Mouse (Mus musculus) intestine, embryonic 16.5 days (tissue): ENCODE measurements at regions not wholly inside any gene's neighbourhood (a gene's known extent, or its start where the extent isn't known, plus 50 kb on each side); places are given as distances from the start of the nearest gene placed in this dataset.
A peak's percentile ranks its signal among the peaks of the same experiment; 100 is the strongest.
"Not testable (repeated sequence)": the region's sequence is repeated elsewhere in the genome, so short reads cannot be mapped to it uniquely, and the experiment has no call there.

Experiments used
- ATAC-seq: fragments of 200-750 bp; cut with Nextera tagmentation; 2 replicates; pipeline ENCODE4 v1.8.0; 2017; ENCODE audit warnings: moderate TSS enrichment, moderate library complexity
- H3K27ac ChIP-seq: fragments of 300-500 bp; sonication (generic); 2 replicates; pipeline ENCODE4 v1.5.1; 2014; ENCODE audit warnings: mild to moderate bottlenecking, low read length
- H3K27me3 ChIP-seq: fragments of 300-500 bp; sonication (generic); replicated peaks from 2 replicates; pipeline ENCODE4 v1.6.1; 2014; ENCODE audit warnings: low read length, control low read depth, mixed read lengths; ENCODE audit not compliant: control insufficient read depth, insufficient read depth
- H3K36me3 ChIP-seq: fragments of 300-500 bp; sonication (generic); 2 replicates; pipeline ENCODE4 v1.6.1; 2014; ENCODE audit warnings: low read length, control low read depth; ENCODE audit not compliant: control insufficient read depth, insufficient read depth
- H3K4me1 ChIP-seq: fragments of 300-500 bp; sonication (generic); 2 replicates; pipeline ENCODE4 v1.6.1; 2014; ENCODE audit warnings: low read length, control low read depth, mixed read lengths; ENCODE audit not compliant: control insufficient read depth, insufficient read depth
- H3K4me2 ChIP-seq: fragments of 300-500 bp; sonication (generic); 2 replicates; pipeline ENCODE4 v1.6.1; 2014; ENCODE audit warnings: low read depth, low read length, control low read depth
- H3K4me3 ChIP-seq: fragments of 300-500 bp; sonication (generic); 2 replicates; pipeline ENCODE4 v1.5.1; 2014; ENCODE audit warnings: mild to moderate bottlenecking, low read length
- H3K9ac ChIP-seq: fragments of 300-500 bp; sonication (generic); 2 replicates; pipeline ENCODE4 v1.6.1; 2014; ENCODE audit warnings: low read depth, low read length
- H3K9me3 ChIP-seq: fragments of 300-500 bp; sonication (generic); 2 replicates; pipeline ENCODE4 v1.6.1; 2016; ENCODE audit warnings: low read length, control low read depth; ENCODE audit not compliant: control insufficient read depth
- WGBS: fragments of 180-500 bp; shearing (Covaris S2); extraction: QIAGEN DNeasy Blood & Tissue Kit; methylation state at CpG from one replicate; pipeline ENCODE4 v1.1.7; 2014; 5-methylcytosine and 5-hydroxymethylcytosine counted together

GRCm38 (mm10) chr8:93443631-93444030, 64.1 kb upstream of the Ces1h start:
- not testable (repeated sequence) for H3K36me3 ChIP-seq, H3K4me2 ChIP-seq, H3K27ac ChIP-seq, H3K27me3 ChIP-seq, H3K9me3 ChIP-seq, H3K4me3 ChIP-seq, ATAC-seq, H3K9ac ChIP-seq, H3K4me1 ChIP-seq
- 69% methylated on average over 2 of the region's 2 CpGs for WGBS

DNA sequence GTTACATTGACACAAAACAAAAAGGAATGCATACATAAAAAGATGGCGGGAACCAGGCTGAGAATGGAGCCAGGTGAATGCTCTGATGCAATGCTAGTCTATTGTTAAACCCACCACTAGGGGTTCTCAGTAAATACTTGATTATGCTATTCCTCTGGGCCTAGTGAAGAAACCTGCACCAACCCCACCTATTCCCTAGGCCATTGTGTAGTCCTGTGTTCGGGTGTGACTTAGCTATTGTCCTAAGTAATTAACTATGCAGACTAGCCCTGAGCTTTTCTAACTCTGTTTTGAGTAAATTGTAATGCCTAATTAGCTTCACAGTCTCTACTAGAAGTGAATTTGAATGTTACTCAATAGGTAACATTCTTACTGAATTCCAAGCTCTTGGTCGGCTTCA, 62.4 kb upstream of the Ces1h start:
- ATAC-seq: no peak
- 86% methylated on average over 3 of the region's 3 CpGs for WGBS

DNA sequence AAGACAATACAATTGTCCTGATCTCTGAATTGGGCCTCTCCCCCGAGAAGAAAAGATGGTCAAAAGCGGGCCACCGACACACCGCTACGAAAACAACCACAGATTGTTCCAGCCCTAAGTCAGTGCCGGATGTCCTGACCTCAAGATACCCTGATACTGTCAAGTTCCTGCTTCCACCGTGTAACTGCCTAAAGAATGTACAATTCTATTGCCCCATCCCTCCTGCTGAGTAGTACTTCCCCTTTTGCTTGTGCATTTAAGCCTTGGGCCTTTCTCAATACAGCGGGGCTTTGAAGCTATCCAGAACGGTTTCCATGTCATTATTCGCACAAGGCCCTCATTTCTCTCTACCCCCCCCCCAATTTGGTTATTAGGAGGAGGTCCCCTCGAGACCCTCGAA, 57.1 kb upstream of the Ces1h start:
- H3K4me1 ChIP-seq, H3K9me3 ChIP-seq, H3K27ac ChIP-seq, ATAC-seq, H3K9ac ChIP-seq, H3K4me3 ChIP-seq, H3K4me2 ChIP-seq, H3K36me3 ChIP-seq, H3K27me3 ChIP-seq: not testable (repeated sequence)
- 77% methylated on average over 12 of the region's 12 CpGs for WGBS

More for the DNA sequence above, 62.4 kb upstream of the Ces1h start:
- Histone ChIP-seq H3K4me2 (no peak overlapping the region), H3K27ac (no peak overlapping the region), H3K36me3 (no peaks in the 10 kb centered on the region), H3K9ac (no peak overlapping the region), H3K4me1 (no peaks in the 10 kb centered on the region), H3K9me3 (no peaks in the 10 kb centered on the region), H3K27me3 (no peaks in the 10 kb centered on the region), H3K4me3 (no peak overlapping the region)

DNA sequence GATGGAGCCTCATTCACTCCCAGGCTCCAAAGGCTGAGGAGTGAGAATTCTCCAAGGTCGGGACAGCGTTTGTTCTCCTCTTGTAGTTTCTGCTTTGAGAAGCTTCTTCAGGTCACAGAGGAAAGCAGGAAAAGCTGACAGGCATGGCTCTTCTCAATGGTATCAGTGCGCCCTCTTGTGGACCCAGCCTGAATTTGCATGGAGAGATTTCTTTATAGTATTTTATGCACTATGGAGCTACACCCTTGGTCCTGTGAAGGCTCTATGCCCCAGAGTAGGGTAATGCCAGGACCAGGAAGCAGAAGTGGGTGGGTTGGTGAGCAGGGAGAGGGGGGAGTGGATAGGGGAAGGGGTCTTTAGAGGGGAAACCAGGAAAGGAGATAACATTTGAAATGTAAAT, 51.1 kb upstream of the Ces1h start:
- 3% methylated on average over 3 of the region's 3 CpGs for WGBS
- no peak overlapping the region for H3K27ac ChIP-seq
- ATAC-seq: peak; percentile 62; the same call in 1 of the 2 replicates

More for the DNA sequence above, 51.1 kb upstream of the Ces1h start:
- H3K4me1 ChIP-seq: no peaks in the 10 kb centered on the region
- no peaks in the 10 kb centered on the region for H3K9me3 ChIP-seq
- no peaks in the 10 kb centered on the region for H3K27me3 ChIP-seq
- H3K4me2 ChIP-seq: no peak overlapping the region
- no peaks in the 10 kb centered on the region for H3K36me3 ChIP-seq
- no peak overlapping the region for H3K4me3 ChIP-seq
- no peak overlapping the region for H3K9ac ChIP-seq
